Mouse (Mus musculus) ES-E14 (cell line): ENCODE results near the gene Crmp1.

ENCODE experiments used
- CHD2 ChIP-seq: IDR thresholded peaks from 2 replicates; pipeline ENCODE4 v1.6.1; 2014; ENCODE audit warnings: mild to moderate bottlenecking, low read depth, low read length, inconsistent platforms
- HCFC1 ChIP-seq: IDR thresholded peaks from 2 replicates; pipeline ENCODE4 v1.6.1; 2012; ENCODE audit warnings: low read length, inconsistent platforms, borderline replicate concordance; ENCODE audit not compliant: insufficient read depth
- ZC3H11A ChIP-seq: IDR thresholded peaks from 2 replicates; pipeline ENCODE4 v1.6.1; 2012; ENCODE audit warnings: low read depth, mild to moderate bottlenecking, inconsistent platforms, low read length, borderline replicate concordance
- ZNF384 ChIP-seq: IDR thresholded peaks from 2 replicates; pipeline ENCODE4 v1.6.1; 2012; ENCODE audit warnings: low read depth, low read length, inconsistent platforms

DNA sequence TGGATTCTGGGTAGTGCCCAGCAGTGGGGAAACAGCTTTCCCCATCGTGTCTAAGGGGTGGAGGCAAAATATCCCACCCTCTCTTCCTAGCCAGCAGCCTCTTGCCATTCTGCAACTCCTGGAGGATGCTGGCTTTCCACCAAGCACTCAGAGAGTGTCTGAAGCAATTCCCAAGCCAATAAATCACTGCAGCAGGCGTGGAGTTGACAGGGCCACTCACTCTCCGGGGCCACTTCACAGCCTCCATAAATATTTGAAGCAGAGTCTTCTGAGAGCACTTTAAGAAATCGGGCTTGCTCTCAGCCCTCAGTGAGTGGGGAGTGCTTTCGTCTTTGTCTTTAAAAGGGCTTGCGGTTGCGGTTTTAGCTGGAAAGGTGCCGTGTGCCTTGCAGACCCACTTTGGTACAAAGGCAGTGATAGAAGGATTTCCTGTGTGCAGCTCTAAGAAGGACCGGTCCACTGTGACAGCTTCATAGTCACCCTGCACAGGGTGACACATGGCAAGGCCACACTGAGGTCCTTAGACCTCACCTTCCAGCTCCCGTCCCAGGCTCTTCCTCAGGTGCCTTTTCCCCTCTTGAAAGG is 45.0 kb upstream of the Crmp1 start:
- no peak for TF ChIP-seq HCFC1
- no peak for TF ChIP-seq CHD2
- TF ChIP-seq ZNF384, result no peak
- no peak for TF ChIP-seq ZC3H11A
